Mouse (Mus musculus) liver, embryonic 13.5 days (tissue): ENCODE results near the gene Impdh1. TPM values are rescaled to one million over a fixed set of nuclear protein-coding genes. Genes with fewer than 3 reads are reported as not detected.
"Not testable (repeated sequence)": the region's sequence is repeated elsewhere in the genome, so short reads cannot be mapped to it uniquely, and the experiment has no call there.

ENCODE experiments used
- ATAC-seq: fragments of 200-750 bp; cut with Nextera tagmentation; 2 replicates; pipeline ENCODE4 v1.8.0; 2017; ENCODE audit warnings: low read depth, mild to moderate bottlenecking, moderate number of reproducible peaks, moderate library complexity
- DNase-seq: peaks from one replicate; pipeline ENCODE4 v3.0.0; 2022
- H3K27ac ChIP-seq: fragments of 300-500 bp; sonication (generic); 2 replicates; pipeline ENCODE4 v1.5.1; 2015; ENCODE audit warnings: moderate library complexity, mild to moderate bottlenecking, inconsistent platforms
- H3K27me3 ChIP-seq: fragments of 300-500 bp; sonication (generic); 2 replicates; pipeline ENCODE4 v1.6.1; 2015; ENCODE audit warnings: mild to moderate bottlenecking, inconsistent platforms
- H3K36me3 ChIP-seq: fragments of 300-500 bp; sonication (generic); 2 replicates; pipeline ENCODE4 v1.6.1; 2015; ENCODE audit warnings: mild to moderate bottlenecking, inconsistent platforms
- H3K4me1 ChIP-seq: fragments of 300-500 bp; sonication (generic); replicated peaks from 2 replicates; pipeline ENCODE4 v1.6.1; 2015; ENCODE audit warnings: inconsistent platforms
- H3K4me2 ChIP-seq: fragments of 300-500 bp; sonication (generic); 2 replicates; pipeline ENCODE4 v1.6.1; 2015; ENCODE audit warnings: inconsistent platforms, mild to moderate bottlenecking, moderate library complexity
- H3K4me3 ChIP-seq: fragments of 300-500 bp; sonication (generic); replicated peaks from 2 replicates; pipeline ENCODE4 v1.5.1; 2015; ENCODE audit warnings: mild to moderate bottlenecking, inconsistent platforms
- H3K9ac ChIP-seq: fragments of 300-500 bp; sonication (generic); 2 replicates; pipeline ENCODE4 v1.6.1; 2015; ENCODE audit warnings: mild to moderate bottlenecking, inconsistent platforms
- H3K9me3 ChIP-seq: fragments of 300-500 bp; sonication (generic); replicated peaks from 2 replicates; pipeline ENCODE4 v1.6.1; 2016; ENCODE audit warnings: inconsistent platforms
- WGBS: fragments of 180-500 bp; shearing (Covaris S2); methylation state at CpG from one replicate; pipeline ENCODE4 v1.1.7; 2015; ENCODE audit not compliant: insufficient replicate concordance; 5-methylcytosine and 5-hydroxymethylcytosine counted together
- polyA plus RNA-seq: library from polyadenylated mRNA; unstranded; fragments of >200 nt; fragmentation: Nextera tagmentation; extraction: Ambion mirVana; gene quantifications from 2 replicates; pipeline ENCODE4 v1.2.1, GENCODE M21; 2015

Impdh1 gene
- polyA plus RNA-seq, 1 experiment from 2014 or later, result 9.5 TPM

- DNase-seq, result peak; percentile 19
- peaks cover 8% of the 10 kb centered on the region for H3K4me1 ChIP-seq
- no peak overlapping the region for H3K9ac ChIP-seq
- no peak for ATAC-seq
- no peaks in the 10 kb centered on the region for H3K9me3 ChIP-seq
- no peaks in the 10 kb centered on the region for H3K27me3 ChIP-seq
- WGBS, result 14% methylated on average over 2 of the region's 2 CpGs
- H3K27ac ChIP-seq, result no peak overlapping the region
- no peaks in the 10 kb centered on the region for H3K36me3 ChIP-seq
- no peak overlapping the region for H3K4me3 ChIP-seq
- no peak overlapping the region for H3K4me2 ChIP-seq
Observed at GRCm38 (mm10) chr6:29240806-29241205, 24.6 kb upstream of the Impdh1 start.

GRCm38 (mm10) chr6:29234272-29234671, 18.1 kb upstream of the Impdh1 start:
- H3K4me2 ChIP-seq, result no peak overlapping the region
- 39% methylated on average over 8 of the region's 8 CpGs for WGBS
- no peak overlapping the region for H3K4me3 ChIP-seq
- no peak overlapping the region for H3K9ac ChIP-seq
- peaks cover 9% of the 10 kb centered on the region for H3K4me1 ChIP-seq
- DNase-seq (no peak), ATAC-seq (no peak)
- H3K36me3 ChIP-seq, result no peaks in the 10 kb centered on the region
- H3K27me3 ChIP-seq, result 0 out of 2 replicates have a peak, but pooled peaks cover 2% of the 10 kb centered on the region
- H3K27ac ChIP-seq, result no peak overlapping the region
- H3K9me3 ChIP-seq, result no peaks in the 10 kb centered on the region

- Histone ChIP-seq H3K4me3 (no peak overlapping the region), H3K36me3 (no peaks in the 10 kb centered on the region), H3K27ac (no peak overlapping the region), H3K4me2 (no peak overlapping the region), H3K4me1 (peaks cover 15% of the 10 kb centered on the region), H3K27me3 (0 out of 2 replicates have a peak, but pooled peaks cover 2% of the 10 kb centered on the region), H3K9me3 (no peaks in the 10 kb centered on the region), H3K9ac (no peak overlapping the region)
- 52% methylated on average over 3 of the region's 3 CpGs for WGBS
- ATAC-seq (no peak), DNase-seq (no peak)
Observed at GRCm38 (mm10) chr6:29233710-29234109, 17.5 kb upstream of the Impdh1 start.

GRCm38 (mm10) chr6:29232321-29232720, 16.2 kb upstream of the Impdh1 start:
- H3K4me3 ChIP-seq, result no peak overlapping the region
- DNase-seq, result no peak
- no peak overlapping the region for H3K9ac ChIP-seq
- no peak for ATAC-seq
- no peak overlapping the region for H3K27ac ChIP-seq
- H3K36me3 ChIP-seq, result no peaks in the 10 kb centered on the region
- 35% methylated on average over 6 of the region's 6 CpGs for WGBS
- no peaks in the 10 kb centered on the region for H3K9me3 ChIP-seq
- H3K27me3 ChIP-seq, result 0 out of 2 replicates have a peak, but pooled peaks cover 2% of the 10 kb centered on the region
- H3K4me1 ChIP-seq, result peaks cover 16% of the 10 kb centered on the region
- no peak overlapping the region for H3K4me2 ChIP-seq

- Histone ChIP-seq H3K36me3 (no peaks in the 10 kb centered on the region), H3K9ac (no peak overlapping the region), H3K9me3 (no peaks in the 10 kb centered on the region), H3K4me3 (no peak overlapping the region), H3K27me3 (0 out of 2 replicates have a peak, but pooled peaks cover 2% of the 10 kb centered on the region), H3K27ac (no peak overlapping the region), H3K4me1 (peaks cover 16% of the 10 kb centered on the region), H3K4me2 (no peak overlapping the region)
- ATAC-seq (no peak), DNase-seq (no peak)
- 56% methylated on average over 3 of the region's 3 CpGs for WGBS
Observed at GRCm38 (mm10) chr6:29231799-29232198, 15.6 kb upstream of the Impdh1 start.

GRCm38 (mm10) chr6:29230386-29230785, 14.2 kb upstream of the Impdh1 start:
- no peaks in the 10 kb centered on the region for H3K36me3 ChIP-seq
- H3K27ac ChIP-seq, result no peak overlapping the region
- H3K27me3 ChIP-seq, result 0 out of 2 replicates have a peak, but pooled peaks cover 2% of the 10 kb centered on the region
- ATAC-seq (no peak), DNase-seq (no peak)
- H3K4me3 ChIP-seq, result no peak overlapping the region
- 65% methylated on average over 6 of the region's 6 CpGs for WGBS
- no peak overlapping the region for H3K9ac ChIP-seq
- H3K4me2 ChIP-seq, result no peak overlapping the region
- no peaks in the 10 kb centered on the region for H3K9me3 ChIP-seq
- peaks cover 16% of the 10 kb centered on the region for H3K4me1 ChIP-seq

- Histone ChIP-seq H3K4me2 (no peak overlapping the region), H3K9me3 (no peaks in the 10 kb centered on the region), H3K4me3 (no peak overlapping the region), H3K27ac (no peak overlapping the region), H3K9ac (no peak overlapping the region), H3K27me3 (0 out of 2 replicates have a peak, but pooled peaks cover 2% of the 10 kb centered on the region), H3K4me1 (peaks cover 16% of the 10 kb centered on the region), H3K36me3 (no peaks in the 10 kb centered on the region)
- peak; percentile 73 for ATAC-seq
- DNase-seq, result no peak
- whole genome bisulfite sequencing, result 47% methylated on average over 6 of the region's 6 CpGs
Observed at GRCm38 (mm10) chr6:29229265-29229913, 13.2 kb upstream of the Impdh1 start.

GRCm38 (mm10) chr6:29217717-29218116, 1.6 kb upstream of the Impdh1 start:
- Histone ChIP-seq H3K27me3 (peaks cover 38% of the 10 kb centered on the region), H3K4me1 (peaks cover 25% of the 10 kb centered on the region)
- WGBS, result 67% methylated on average over 3 of the region's 3 CpGs
- not testable (repeated sequence) for H3K9ac ChIP-seq, H3K4me2 ChIP-seq, ATAC-seq, H3K9me3 ChIP-seq, H3K27ac ChIP-seq, H3K4me3 ChIP-seq, H3K36me3 ChIP-seq, DNase-seq

- Histone ChIP-seq H3K27ac (no peak overlapping the region), H3K4me3 (peak overlapping the region; percentile 66), H3K4me1 (peaks cover 41% of the 10 kb centered on the region), H3K9ac (peak overlapping the region; percentile 72), H3K9me3 (no peaks in the 10 kb centered on the region), H3K36me3 (no peaks in the 10 kb centered on the region), H3K4me2 (peak overlapping the region; percentile 91), H3K27me3 (peaks cover 59% of the 10 kb centered on the region)
- ATAC-seq, result no peak
- WGBS, result 24% methylated on average over 9 of the region's 9 CpGs
- no peak for DNase-seq
Observed at GRCm38 (mm10) chr6:29215181-29215580, 983 bp downstream of the Impdh1 start.

- Histone ChIP-seq H3K4me2 (peak overlapping the region; percentile 91), H3K9me3 (no peaks in the 10 kb centered on the region), H3K36me3 (no peaks in the 10 kb centered on the region), H3K4me1 (peaks cover 45% of the 10 kb centered on the region), H3K27ac (no peak overlapping the region), H3K9ac (no peak overlapping the region), H3K27me3 (peaks cover 60% of the 10 kb centered on the region), H3K4me3 (peak overlapping the region; percentile 66; the same call in 1 of the 2 replicates)
- 43% methylated on average over 5 of the region's 5 CpGs for WGBS
- ATAC-seq (no peak), DNase-seq (no peak)
Observed at GRCm38 (mm10) chr6:29214776-29215175, 1.4 kb downstream of the Impdh1 start.

GRCm38 (mm10) chr6:29214245-29214644, 1.9 kb downstream of the Impdh1 start:
- peaks cover 45% of the 10 kb centered on the region for H3K4me1 ChIP-seq
- no peak overlapping the region for H3K4me2 ChIP-seq
- H3K9ac ChIP-seq, result no peak overlapping the region
- DNase-seq (no peak), ATAC-seq (no peak)
- H3K4me3 ChIP-seq, result no peak overlapping the region
- peaks cover 60% of the 10 kb centered on the region for H3K27me3 ChIP-seq
- H3K9me3 ChIP-seq, result no peaks in the 10 kb centered on the region
- 12% methylated on average over 1 of the region's 1 CpGs for WGBS
- H3K36me3 ChIP-seq, result no peaks in the 10 kb centered on the region
- no peak overlapping the region for H3K27ac ChIP-seq

GRCm38 (mm10) chr6:29213436-29213835, 2.7 kb downstream of the Impdh1 start:
- Histone ChIP-seq H3K4me2 (no peak overlapping the region), H3K9me3 (no peaks in the 10 kb centered on the region), H3K4me3 (no peak overlapping the region), H3K36me3 (no peaks in the 10 kb centered on the region), H3K27me3 (peaks cover 60% of the 10 kb centered on the region), H3K27ac (no peak overlapping the region), H3K9ac (no peak overlapping the region), H3K4me1 (peaks cover 45% of the 10 kb centered on the region)
- ATAC-seq (no peak), DNase-seq (no peak)
- 56% methylated on average over 5 of the region's 5 CpGs for WGBS
